Mouse (Mus musculus): ENCODE data around the gene Trim61.
"Not testable (repeated sequence)": the region's sequence is repeated elsewhere in the genome, so short reads cannot be mapped to it uniquely, and the experiment has no call there.

Trim61 gene

GRCm38 (mm10) chr8:65018423-65018822, at the start of gene Trim61, which contains the start of gene Trim60:
Trim61 (minus strand) TSS chr8:65018523.
Trim60 (minus strand) TSS chr8:65018584.
- no peak for DNase-seq

GRCm38 (mm10) chr8:65067694-65068472, 49.6 kb upstream of the Trim61 start:
- no peak for DNase-seq

- no peak for DNase-seq
Measured at GRCm38 (mm10) chr8:65067031-65067430, 48.7 kb upstream of the Trim61 start.

GRCm38 (mm10) chr8:65065622-65066021, 47.3 kb upstream of the Trim61 start:
- DNase-seq: no peak

GRCm38 (mm10) chr8:65064071-65064470, 45.7 kb upstream of the Trim61 start:
- no peak for DNase-seq

- no peak for DNase-seq
Measured at GRCm38 (mm10) chr8:65062195-65062594, 43.9 kb upstream of the Trim61 start.

- DNase-seq: no peak
Measured at GRCm38 (mm10) chr8:65056722-65057121, 38.4 kb upstream of the Trim61 start.

- no peak for DNase-seq
Measured at GRCm38 (mm10) chr8:65053968-65054367, 35.6 kb upstream of the Trim61 start.

GRCm38 (mm10) chr8:65053554-65053953, 35.2 kb upstream of the Trim61 start:
- no peak for DNase-seq

- DNase-seq: no peak
Measured at GRCm38 (mm10) chr8:65047801-65048200, 29.5 kb upstream of the Trim61 start.

- DNase-seq: no peak
Measured at GRCm38 (mm10) chr8:65047193-65047592, 28.9 kb upstream of the Trim61 start.

- DNase-seq: no peak
Measured at GRCm38 (mm10) chr8:65046565-65046964, 28.2 kb upstream of the Trim61 start.

GRCm38 (mm10) chr8:65037117-65037533, 18.8 kb upstream of the Trim61 start, which contains the start of gene Apela:
Apela (minus strand) TSS chr8:65037336.
- peak; percentile 66 for DNase-seq

- no peak for DNase-seq
Measured at GRCm38 (mm10) chr8:65034136-65034535, 15.8 kb upstream of the Trim61 start.

GRCm38 (mm10) chr8:65033056-65033455, 14.7 kb upstream of the Trim61 start:
- DNase-seq: no peak

- no peak for DNase-seq
Measured at GRCm38 (mm10) chr8:65032107-65032506, 13.8 kb upstream of the Trim61 start.

- no peak for DNase-seq
Measured at GRCm38 (mm10) chr8:65030735-65031485, 12.6 kb upstream of the Trim61 start.

- DNase-seq: no peak
Measured at GRCm38 (mm10) chr8:65029776-65030175, 11.5 kb upstream of the Trim61 start.

- DNase-seq: no peak
Measured at GRCm38 (mm10) chr8:65028959-65029686, 10.8 kb upstream of the Trim61 start.

- DNase-seq: peak; percentile 83
Measured at GRCm38 (mm10) chr8:65022485-65022884, 4.2 kb upstream of the Trim61 start.

- not testable (repeated sequence) for DNase-seq
Measured at GRCm38 (mm10) chr8:65007616-65008015, 10.7 kb downstream of the Trim61 start.

GRCm38 (mm10) chr8:64998806-64999365, 19.4 kb downstream of the Trim61 start:
- DNase-seq: no peak

GRCm38 (mm10) chr8:64987731-64988130, 30.6 kb downstream of the Trim61 start, which contains the start of gene Trim75:
Trim75 (minus strand) TSS chr8:64987831.
- DNase-seq: no peak
